Mouse (Mus musculus) spleen, postnatal 4 days (tissue): ENCODE results near the gene Ranbp6.
A peak's percentile ranks its signal among the peaks of the same experiment; 100 is the strongest.

Source experiments
- DNase-seq, 2 experiments: peaks; one replicate each; pipeline ENCODE4 v3.0.0; 2022; ENCODE audit warnings: low spot score in 2 of 2

The Ranbp6 gene

DNA sequence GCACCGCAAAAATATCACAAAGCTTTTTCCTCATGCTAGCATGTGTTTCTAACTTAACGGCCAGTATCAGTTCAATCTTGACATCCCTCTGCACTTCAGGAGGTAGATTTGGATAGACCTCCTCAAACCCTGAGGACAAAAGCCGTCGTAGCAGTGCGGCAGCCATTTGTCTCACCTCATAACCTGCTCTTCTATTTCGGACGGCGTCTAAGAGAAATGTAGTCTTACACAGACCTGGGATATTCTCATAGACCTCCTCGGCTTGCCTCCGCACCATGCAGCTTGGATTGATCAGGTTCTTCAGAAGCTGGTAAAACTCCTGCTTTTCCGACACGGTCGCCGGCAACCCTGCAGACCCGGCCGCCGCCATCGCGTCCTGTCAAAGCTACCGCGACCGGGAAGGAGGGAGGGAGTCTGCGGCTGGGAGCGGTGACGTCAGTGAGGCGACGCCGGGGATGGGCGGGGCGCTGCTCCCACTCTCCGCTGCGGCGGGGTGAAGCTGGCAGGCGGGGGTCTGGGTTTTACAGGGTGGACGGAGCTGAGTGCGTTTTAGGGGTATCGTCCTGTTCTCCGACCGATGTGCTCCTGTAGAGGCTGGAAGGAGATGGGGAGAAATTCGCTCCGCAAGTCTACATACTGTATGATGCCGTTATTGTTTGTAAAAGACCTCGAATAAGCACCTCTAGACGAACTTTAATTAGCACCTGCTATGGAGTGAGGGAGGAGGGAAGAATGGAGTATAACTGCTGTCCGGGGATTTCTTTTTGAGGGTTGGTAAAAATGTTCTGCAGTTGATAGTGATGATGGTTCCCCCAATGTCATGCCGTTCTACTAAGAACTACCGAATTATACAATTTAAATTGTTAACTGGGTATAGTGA lies at the start of gene Ranbp6:
Gene Ranbp6 (minus strand): TSS at position 394 of the 880 bp plus-strand sequence.
- DNase-seq: peak; percentile 90 to 96

DNA sequence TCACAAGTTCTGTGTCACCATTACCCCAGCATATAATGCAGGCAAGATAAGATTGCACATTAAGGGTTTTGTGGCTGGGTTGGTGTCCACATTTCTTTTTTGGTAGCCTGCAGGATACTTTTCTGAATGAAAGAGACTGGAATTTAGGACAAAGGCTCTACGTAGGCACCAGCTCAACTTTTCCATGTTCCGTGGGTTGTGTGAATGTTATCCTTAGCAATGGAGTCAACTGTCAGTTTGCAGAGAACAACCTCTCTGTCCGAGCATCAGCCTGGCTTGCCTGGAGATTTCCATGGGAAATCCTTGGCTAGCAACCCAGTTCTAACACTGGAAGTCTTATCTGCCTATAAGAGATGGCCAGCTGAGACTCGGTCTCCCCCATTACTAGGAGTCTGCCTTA lies 48.0 kb upstream of the Ranbp6 start:
- no peak for DNase-seq

DNA sequence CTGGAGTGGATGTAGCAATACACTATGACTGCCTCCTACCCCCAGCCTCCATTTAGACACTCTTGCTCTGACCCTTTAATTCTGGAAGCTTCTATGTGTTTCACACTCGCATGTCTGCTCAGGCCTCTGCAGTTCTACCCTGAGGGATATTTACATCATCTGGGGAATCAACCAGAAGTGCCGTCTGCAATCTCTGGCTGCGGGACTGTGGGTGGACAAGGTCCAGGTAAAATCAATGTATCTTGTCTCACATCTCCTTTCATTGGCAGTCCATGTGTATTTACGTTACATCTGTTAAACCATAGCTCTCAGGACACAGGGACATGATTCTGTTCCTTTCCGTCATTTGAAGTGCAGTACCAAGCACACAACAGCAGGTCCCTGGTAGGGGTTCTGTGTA lies 44.5 kb upstream of the Ranbp6 start:
- no peak for DNase-seq

DNA sequence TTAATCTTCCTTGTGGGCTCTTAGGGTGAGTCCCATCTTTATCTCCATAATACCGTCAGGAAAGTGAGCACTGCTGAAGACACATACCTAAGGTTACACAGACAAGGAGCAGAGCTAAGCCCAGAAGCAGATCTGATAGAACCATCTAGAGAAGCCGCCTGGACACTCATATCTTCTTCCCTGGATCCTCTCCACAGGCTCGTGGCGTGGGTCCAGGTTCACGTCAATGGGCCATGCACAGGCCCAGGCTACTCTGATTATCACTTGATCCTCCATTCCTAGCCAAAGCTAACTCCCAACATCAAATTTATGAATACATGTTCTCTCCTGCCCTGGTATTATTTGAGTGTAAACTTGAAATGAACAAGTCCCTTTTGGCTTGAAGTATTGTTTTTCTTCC lies 40.9 kb upstream of the Ranbp6 start:
- DNase-seq: no peak

DNA sequence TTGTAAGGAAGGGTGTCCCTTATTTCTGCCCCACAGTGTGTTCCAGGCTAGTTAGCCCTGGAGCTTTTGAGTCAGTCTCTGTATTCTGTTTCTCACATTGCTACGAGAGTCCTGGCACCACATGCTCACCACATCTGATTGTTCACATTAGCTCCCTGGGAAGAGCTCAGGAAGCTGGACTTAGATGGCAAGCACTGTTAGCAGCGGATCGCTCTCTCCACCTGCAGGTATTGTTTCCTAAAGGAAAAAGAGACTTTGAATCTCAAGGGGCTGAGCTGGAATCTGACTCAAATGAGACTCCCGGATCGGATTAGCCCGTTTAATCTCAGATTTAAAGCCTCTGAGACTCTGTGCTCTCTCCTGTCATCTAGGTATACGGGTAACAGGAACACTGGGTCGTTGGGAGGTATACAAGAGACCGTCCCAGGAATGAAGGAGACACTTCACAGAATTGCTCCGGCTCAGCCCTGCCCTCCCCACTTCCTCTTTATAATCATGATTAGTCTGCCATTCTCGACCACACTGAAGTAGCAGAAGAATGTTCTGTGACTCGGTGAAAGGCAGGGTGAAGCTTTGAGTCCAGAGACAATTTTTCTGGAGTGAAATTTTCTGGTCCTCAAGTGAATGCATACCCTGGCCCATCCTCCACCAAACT lies 38.4 kb upstream of the Ranbp6 start:
- no peak for DNase-seq

DNA sequence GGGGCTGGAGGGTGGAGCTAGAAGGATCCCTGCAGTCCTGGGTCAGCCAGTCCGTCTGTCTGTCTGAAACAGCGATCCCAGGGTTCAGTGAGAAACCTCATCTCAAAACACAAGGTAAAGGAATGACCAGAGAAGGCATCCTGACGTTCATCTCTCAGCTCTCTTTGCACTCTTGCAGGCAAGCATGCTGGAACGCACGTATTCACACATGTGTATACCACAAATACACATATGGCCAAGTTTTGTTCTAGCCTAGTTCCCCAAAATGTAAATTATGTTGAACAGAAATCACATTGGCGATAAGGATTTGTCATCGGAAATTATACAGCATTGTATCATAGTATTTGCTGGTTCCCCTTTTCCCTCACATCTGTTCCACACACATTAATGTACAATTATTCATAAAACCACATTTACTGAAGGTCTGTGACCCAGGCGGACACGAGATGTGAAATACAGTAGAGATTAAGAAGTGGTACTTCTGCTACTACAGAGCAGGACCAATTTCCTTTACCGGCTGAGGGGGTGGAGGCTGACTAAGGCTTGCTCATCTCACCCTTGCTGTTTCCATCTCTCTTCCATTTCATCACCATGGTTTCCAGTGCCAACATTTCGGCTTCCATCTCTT lies 37.3 kb upstream of the Ranbp6 start:
- DNase-seq: no peak

DNA sequence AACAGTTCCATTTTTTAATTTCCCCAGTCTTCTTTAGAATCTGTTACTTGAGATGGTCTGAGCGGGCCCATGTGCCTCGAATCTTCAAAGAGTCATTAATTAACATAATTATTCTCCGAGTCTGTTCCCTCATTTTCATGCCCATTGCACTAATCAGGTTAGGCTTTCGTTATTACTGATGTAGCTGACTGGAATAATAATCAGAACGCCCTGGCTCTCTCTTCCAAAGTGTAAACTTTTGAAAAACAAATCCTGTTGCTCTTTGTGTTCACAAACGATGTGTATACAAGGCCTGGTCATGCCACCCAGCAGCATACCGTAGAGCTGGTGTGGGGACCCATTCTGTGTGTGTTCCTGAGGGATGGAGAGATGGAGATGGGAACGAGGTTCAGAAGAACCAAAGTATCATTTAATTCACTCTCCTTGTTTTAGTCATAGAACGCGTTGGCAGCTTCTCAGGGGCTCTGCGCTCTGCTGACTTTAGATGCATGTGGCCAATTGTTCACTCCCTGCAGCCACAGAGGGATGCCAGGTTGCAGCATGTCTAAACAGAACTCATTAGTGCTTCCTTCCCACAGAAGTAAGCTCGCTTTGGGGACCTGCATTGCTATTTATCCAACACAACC lies 31.4 kb upstream of the Ranbp6 start:
- no peak for DNase-seq

DNA sequence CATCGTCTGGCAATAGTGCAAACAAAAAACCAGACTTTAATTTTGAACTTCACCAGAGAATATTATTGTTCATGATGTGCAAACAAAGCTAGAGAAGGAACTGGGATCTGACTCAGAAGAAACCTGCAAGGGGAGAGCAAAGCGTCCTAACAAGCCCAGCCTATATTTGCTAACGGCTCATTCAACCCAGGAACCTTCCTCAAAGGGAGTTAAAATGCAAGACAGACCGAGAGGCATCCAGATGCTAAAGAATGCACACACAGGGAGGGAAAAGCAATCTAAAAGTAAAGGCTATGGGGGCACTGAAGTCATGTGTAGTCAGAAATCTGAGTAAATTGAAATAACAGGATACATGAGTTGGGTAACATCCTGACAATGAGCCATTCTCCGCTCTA lies 30.9 kb upstream of the Ranbp6 start:
- DNase-seq: no peak

DNA sequence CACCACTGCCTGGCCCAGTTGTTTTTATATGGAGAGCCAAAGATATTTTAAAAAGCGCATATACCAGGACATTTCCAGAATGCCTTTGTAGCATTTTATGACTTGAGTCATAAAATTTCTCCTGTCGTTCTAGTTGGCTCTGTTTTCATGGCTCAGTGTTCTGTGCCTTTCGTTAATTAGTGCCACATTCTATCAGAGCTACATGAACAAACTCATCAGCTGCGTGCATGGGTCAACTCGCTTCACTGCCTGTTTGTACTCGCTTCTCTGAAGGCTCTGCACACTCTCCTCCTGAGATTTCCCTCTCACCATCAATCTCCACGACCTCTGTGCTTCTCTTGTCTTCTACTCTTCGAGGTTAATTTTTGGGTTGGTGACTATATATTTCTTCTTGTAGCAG lies 30.2 kb upstream of the Ranbp6 start:
- no peak for DNase-seq

DNA sequence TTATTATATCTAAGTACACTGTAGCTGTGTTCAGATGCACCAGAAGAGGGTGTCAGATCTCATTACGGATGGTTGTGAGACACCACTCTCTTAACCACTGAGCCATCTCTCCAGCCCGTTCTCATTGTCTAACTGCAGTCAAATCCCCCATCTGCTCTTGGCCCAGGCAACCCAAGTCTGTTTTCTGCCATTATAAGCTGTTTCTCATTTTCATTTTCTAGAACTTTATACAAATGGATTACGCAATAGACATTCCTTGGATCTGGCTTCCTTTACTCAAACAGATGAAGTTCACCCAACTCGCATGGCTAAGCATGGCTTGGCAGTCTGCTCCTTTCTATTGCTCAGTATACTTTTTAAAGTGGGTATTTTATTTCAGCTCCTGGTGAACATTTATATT lies 27.9 kb upstream of the Ranbp6 start:
- no peak for DNase-seq

DNA sequence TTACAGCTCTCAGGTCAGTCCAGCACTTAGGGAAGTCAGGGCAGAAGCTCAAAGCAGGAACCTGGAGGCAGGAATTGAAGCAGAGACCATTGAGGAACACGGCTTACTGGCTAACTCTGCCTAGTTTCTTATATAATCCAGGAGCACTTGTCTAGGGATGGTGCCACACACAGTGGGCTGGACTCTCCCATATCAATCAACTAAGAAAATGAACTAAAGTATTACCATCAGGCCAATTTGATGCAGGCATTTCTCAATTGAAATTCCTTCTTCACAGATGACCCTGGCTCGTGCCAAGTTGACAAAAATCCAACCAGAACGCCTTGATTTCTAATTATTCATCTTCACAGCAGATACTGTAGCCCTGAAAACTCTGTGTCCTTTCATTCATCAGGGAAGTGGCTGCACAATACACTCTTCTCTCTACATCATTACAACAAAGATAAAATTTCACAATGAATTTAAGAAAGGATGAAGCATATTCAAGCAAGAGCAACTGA lies 25.9 kb upstream of the Ranbp6 start:
- DNase-seq: no peak

DNA sequence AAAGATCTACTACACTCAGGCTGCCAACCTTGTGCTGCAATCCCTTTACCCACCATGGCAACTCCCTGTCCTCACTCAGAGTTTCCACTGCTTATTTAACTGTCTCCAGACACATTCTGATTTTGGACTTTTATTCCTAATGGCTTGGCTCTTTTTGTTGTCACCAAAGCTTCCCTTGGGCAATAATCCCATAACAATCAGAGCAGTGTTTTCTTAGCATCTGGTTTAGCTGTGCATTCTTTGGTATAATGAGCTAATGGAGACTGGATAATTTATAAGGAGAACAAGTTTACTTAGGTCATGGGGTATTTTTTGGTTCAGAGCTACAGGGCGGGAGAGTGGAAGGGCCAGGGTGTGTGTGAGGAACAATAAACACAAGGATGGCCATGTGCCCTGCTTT lies 25.4 kb upstream of the Ranbp6 start:
- no peak for DNase-seq

DNA sequence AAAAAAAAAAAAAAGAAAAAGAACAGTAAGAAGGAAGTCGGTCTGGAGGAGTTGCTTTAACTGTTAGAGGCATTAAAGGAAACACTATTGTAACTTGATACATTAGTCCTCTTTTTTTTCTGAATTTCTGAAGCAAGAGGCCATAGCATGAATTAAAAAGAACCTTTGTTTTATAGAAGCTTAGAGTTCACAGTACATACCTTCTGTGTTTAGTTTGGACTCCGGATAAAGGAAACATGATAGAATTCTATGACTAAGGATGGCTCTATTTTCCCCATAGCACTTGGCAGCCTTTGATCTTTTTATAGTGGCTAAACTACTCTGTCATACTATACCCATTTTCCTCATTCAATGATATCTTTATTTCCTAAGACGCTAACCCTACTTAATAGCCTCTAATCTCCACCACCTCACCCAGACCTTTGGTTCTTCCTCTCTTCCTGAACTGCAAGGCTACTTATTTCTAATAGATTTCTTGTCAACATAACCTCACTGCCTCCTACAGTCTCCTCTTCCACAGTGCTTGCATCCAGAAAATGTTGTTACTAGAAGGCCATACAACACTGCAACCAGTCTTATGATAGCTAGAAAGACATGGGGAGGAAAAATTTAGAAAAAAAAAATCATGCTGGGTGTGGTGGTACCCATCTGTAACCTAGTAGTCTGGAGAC lies 22.7 kb upstream of the Ranbp6 start:
- no peak for DNase-seq

DNA sequence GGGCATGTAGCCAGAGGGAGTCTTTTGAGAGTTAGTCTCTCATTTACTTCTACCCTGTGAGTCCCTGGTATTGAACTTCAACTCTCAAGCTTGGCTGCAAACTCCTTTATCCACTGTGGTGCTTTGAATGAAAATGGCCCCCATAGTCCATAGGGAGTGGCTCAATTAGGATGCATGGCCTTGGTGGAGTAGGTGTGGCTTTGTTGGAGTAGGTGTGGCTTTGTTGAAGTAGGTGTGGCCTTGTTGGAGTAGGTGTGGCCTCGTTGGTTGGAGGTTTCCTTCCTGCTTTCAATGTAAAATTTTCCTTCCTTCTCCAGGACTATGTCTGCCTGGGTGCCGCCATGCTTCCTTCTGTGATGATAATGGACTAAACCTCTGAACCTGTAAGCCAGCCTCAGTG lies 18.1 kb upstream of the Ranbp6 start:
- DNase-seq: no peak

DNA sequence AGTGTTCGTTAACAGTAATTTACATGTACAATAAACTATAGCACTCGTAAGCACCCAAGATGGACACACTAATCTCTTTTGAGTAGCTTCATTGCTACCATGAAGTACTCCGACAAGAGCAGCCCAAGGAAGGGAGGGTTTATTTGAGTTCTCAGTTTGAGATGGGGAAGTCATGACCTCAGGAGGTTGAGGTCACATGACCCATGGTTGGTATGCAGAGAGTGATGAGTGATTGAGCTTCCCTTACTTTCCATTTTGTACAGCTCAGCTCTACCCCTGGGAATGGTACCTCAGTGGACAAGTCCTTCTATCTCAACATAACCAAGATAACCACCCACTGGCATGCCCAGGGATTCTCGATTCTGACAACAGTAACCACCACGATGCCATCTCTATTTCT lies 15.8 kb upstream of the Ranbp6 start:
- DNase-seq: no peak

DNA sequence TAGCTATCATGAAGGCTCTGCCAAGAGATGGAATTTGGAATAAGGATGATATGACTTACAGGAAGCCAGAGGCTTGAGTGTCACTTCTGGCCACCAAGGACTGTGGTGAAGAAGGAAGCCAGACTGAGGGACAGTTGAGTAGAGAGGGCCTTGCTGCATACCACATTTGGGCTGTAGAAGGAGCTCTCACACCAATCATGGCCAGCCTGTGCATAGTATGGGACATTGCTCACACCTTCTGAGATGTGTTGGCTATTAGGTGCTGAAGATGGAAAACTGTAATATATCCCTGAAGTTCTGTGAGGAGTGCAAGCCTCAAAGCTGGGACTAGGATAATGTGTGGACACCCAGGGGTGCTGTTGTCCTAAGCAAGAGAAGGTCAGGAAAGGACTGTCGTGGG lies 13.9 kb upstream of the Ranbp6 start:
- DNase-seq: no peak

DNA sequence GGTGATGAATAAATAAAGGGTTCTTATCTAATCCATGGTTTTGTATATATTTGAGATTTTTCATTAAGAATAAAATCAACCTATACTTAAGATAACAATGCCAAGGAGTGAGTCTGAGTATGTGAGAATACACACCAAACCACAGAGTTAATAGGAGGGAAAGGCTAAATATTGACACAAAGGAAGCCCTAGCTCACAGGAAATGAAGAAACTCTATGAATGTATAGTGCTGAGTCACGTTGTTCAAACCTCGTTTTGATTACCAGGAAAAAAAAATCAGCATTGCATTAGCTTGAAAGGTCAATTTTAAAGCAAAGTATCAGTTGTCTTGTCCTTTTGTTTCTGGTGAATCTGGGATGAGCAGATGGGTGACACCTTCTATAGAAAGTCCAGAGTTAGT lies 12.2 kb upstream of the Ranbp6 start:
- no peak for DNase-seq

DNA sequence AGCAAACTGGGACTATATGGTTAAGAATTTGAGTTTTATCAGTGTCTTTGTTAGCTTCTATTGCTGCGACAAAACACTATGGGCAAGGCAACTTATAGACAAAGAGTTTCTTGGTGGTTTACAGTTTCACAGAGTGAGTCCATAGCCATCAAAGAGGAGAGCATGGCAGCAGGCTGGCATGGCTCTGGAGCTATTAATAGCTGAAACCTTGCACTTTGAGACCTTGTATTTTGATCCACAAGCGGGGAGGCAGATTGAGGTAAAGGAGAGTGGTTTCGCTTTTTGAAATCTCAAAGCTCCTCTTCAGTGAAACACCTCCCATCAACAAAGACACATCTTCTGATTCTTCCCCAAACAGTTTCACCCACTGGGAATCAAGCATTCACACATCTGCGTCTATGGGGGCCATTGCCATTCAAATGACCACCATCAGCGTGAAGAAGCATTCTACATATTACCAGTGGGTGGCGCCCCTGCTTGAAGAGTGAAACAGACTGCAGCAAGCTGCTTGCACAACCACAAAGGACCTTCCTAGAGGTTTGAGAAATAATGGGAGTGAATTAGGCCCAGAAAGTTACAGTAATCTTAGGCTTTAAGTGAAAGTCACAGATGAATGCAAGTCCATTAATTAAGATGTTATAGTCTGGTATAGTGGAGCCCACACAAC lies 11.4 kb upstream of the Ranbp6 start:
- DNase-seq: peak; percentile 49 to 74

DNA sequence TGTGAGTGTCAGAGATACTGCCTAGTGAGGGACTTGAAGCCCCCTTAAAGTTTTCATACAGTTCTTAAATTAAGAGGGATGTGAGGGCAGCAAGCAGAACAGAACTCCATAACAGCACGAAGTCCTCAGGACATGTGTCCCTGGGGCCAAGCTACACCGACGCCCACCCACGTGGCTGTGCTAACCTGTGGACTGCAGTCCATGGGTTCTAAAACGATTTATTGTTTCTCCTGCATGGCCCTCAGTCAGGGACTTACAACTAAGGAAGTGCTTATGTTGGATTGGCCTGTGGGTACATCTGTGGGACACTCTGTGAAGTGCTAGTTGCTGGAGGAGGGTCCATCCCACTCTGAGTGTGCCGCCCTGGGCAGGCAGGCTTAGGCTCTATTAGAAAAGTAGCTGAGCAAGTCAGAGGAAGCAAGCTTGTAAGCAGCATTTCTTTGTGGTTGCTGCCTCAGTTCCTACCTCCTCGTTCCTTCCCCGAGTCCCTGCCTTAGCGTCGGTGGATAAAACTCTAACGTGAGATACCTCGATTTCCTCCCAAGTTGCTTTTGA lies 10.8 kb upstream of the Ranbp6 start:
- no peak for DNase-seq

DNA sequence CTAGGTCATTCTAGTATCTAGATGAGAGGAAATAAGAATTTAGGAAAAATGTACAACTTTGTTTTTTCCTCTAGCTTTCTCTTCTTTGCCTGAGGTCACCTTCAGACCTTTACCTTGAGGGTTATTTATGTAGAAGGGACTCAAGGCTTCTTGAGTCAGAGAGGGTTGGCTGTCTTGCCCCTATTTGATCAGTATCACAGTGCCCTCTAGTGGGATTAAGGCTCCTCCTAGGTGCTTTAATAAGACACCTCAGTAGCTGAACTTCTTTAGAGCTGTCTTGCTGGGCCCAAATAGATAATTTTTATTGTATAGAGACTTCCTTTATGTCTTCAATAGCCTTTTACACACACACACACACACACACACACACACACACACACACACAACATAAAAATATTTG lies 8.2 kb upstream of the Ranbp6 start:
- DNase-seq: no peak

DNA sequence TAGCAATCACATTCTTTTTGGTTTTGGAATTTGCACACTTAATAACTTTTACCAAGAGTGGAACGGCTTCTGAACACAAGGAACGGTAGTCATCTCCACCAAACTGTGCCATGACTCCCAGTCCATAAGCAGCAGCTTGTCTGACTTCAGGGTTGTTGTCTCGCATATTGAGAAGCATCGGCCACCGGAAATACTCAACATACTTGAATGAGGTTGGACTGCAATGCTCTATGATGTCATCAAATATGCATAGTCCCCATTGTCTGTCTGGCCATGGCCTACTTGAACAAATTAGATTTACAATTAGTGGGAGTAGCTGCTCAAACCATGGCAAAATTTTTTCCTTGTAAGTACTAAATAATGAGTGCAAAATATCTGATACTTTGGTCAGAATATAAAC lies 2.8 kb downstream of the Ranbp6 start:
- no peak for DNase-seq
